Mouse (Mus musculus): Measurements from ENCODE around the gene Rasa2.

DNA sequence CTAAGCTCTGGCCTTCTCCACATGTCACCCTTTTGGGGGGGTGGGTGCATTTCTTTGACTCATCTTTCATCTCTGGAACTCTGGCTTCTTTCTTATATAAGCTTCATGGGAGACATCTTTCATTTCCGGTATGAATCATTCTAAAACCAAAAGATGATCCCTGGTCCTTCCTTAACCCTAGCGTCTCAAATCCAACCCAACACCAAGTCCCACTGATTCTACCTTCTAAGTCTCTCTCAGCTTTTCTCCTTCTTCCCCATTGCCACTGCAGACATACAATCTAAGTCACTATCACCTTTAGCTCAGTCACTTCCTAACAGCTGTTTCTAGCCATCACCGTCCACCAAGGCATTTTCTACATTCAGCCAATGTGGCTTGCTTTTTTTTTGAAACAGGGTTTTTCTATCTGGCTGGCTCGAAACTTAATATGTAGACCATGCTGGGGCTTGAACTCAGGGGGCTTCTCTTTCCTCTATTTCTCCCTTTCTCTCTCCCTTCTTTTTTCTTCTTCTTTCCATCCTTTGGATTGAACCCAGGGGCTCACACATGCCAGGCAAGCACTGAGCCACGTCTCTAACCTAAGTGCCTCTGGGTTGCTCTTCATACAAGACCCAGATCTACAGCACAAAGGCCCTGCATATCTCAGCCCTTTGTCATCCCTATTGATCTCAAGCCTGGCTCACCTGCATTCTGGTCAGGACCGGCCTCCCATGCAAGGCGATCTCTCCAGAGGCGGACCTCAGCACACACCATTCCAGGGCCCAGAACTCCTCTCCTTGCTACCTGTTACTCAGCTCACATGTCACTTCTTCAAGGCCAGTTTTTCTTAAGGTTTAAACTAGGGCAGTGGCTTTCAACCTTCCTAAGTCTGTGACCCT is 44.6 kb upstream of the Rasa2 start:
- TF ChIP-seq CTCF (IDR thresholded peaks at IDR 0.05; ENCODE audit: low read depth) = no peak
- TF ChIP-seq EP300 (IDR thresholded peaks at IDR 0.05; ENCODE audit: low read depth) = no peak

Data from heart, postnatal 0 days (tissue).